Comparison of ENCODE assay signal across 8 mouse cellular contexts in the genomic region with DNA sequence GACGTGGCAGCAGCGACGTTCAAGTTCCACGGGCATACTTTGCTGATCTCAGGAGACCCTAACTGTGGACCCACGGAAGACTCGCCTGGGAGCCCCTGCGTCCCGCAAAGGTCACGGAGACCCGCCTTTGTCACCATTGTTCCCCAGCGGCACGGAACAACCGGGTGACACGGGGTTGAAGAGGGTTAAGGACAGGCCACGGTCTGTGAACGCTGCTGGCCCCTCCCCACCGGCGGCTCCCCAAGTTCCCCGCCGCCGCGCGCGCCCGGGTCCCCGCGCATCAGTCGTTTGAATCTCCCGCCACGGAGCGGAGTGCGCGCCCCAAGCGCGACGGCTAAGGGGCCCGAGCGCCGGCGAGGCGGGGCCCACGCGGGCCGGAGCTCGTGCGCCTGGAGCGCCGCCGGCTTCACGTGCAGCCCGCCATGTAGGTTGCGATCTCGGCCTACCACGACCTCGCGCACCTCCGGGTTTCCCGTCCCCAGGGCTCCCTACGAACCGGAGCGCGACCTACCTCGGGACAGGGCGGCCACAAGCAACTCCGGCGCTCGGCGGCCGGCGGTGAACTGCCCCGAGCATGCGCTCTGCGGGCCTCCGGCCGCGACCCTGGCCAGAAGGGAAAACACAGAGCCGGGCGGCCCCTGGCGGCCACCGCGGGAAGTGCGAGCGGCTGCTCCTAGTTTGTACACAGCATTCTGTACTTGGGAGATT. TPM values are rescaled to one million over a fixed set of nuclear protein-coding genes. Genes with fewer than 3 reads are reported as not detected.
DNase-seq lines count a peak whose midpoint lies in the region; ATAC-seq lines count a peak whose summit lies in the region.

No protein-coding gene starts in this region.

- H3K36me3 ChIP-seq in intestine, embryonic 14.5 days (ENCODE audit: control insufficient read depth, insufficient read depth, low read length) = peaks cover 5% of the 10 kb centered on the region; the same call in 1 of the 2 replicates

- H3K4me1 ChIP-seq in intestine, embryonic 14.5 days (replicated peaks; ENCODE audit: control insufficient read depth, insufficient read depth, low read length) = peaks cover 12% of the 10 kb centered on the region

- peak overlapping the region; percentile 79 for H3K4me3 ChIP-seq in intestine, embryonic 14.5 days (ENCODE audit: low read depth, low read length)

- under 1% methylated on average over 83 of the region's 83 CpGs for WGBS in intestine, embryonic 14.5 days

- H3K9ac ChIP-seq in intestine, embryonic 14.5 days (ENCODE audit: low read length) = peak overlapping the region; percentile 88

- no peaks in the 10 kb centered on the region for H3K27me3 ChIP-seq in intestine, embryonic 14.5 days (replicated peaks; ENCODE audit: control insufficient read depth, insufficient read depth, low read length)

- peak overlapping the region; percentile 67 for H3K27ac ChIP-seq in intestine, embryonic 14.5 days (ENCODE audit: low read depth)

- H3K4me2 ChIP-seq in intestine, embryonic 14.5 days (ENCODE audit: low read length) = peak overlapping the region; percentile 88

- ATAC-seq in intestine, embryonic 14.5 days (replicated peaks; ENCODE audit: low FRiP score, low TSS enrichment, low read depth) = peak; percentile 85
- peak; percentile 46 for ATAC-seq in megakaryocyte-erythroid progenitor cell, adult 5-6 weeks (replicated peaks; ENCODE audit: low FRiP score, low TSS enrichment, poor library complexity, severe bottlenecking)

- intact Hi-C loops in left cerebral cortex, postnatal 14 days (cut with DNase I) = loop anchor here (5.0 kb wide), 1 partner anchor 53 kb away; no protein-coding TSS in a partner anchor

- peak; percentile 96 for DNase-seq in adrenal gland, adult 2 months
- DNase-seq in embryo, embryonic 11 days = peak; percentile 94
- peak; percentile 89 for DNase-seq in gastrocnemius, postnatal 25 days
- DNase-seq in intestine, embryonic 14.5 days (ENCODE audit: low spot score) = peak; percentile 99
- DNase-seq in left cerebral cortex, postnatal 14 days (ENCODE audit: low spot score in 2 of 2) = peak; percentile 94 to 97
- peak; percentile 95 for DNase-seq in right cerebral cortex, postnatal 14 days
- peak; percentile 95 to 96 for DNase-seq in urinary bladder, postnatal 36 days (ENCODE audit: low spot score in 2 of 2)

- H3K9me3 ChIP-seq in intestine, embryonic 14.5 days (ENCODE audit: control insufficient read depth, low read length) = no peaks in the 10 kb centered on the region

RNA-seq across cellular contexts. Expression of gene Rcc1, which starts 8.1 kb away (rescaled TPM):
- 10 to 100 TPM; 12.4 to 16.9 TPM for total RNA-seq in adrenal gland, adult 2 months (2021)
- polyA plus RNA-seq in adrenal gland, adult 2 months (2012; rRNA removed) = 4.3 TPM in 2 replicates
- total RNA-seq in gastrocnemius, postnatal 25 days (2021) = 1 to 10 TPM; 6.5 to 6.6 TPM
- polyA plus RNA-seq in intestine, embryonic 14.5 days (2014; fragmentation: Nextera tagmentation; extraction: Ambion mirVana) = 65.7 and 66.6 TPM in 2 replicates
- 10 to 100 TPM; 13.8 to 14.0 TPM for total RNA-seq in left cerebral cortex, postnatal 14 days (2021)
- 70.1 and 82.4 TPM in 2 replicates for total RNA-seq in megakaryocyte-erythroid progenitor cell, adult 5-6 weeks (2014; fragmentation: Nextera tagmentation)
- total RNA-seq in megakaryocyte-erythroid progenitor cell, adult 5-6 weeks (2017) = 40.0 and 64.8 TPM in 2 replicates

RNA-seq across cellular contexts. Expression of gene Trnau1ap, which starts 16.0 kb away (rescaled TPM):
- 10 to 100 TPM; 31.6 to 36.4 TPM for total RNA-seq in adrenal gland, adult 2 months (2021)
- polyA plus RNA-seq in adrenal gland, adult 2 months (2012; rRNA removed) = 14.9 and 16.5 TPM in 2 replicates
- 10 to 100 TPM in 1 of 2 experiments, 1 to 10 TPM in 1; 9.9 to 10.4 TPM for total RNA-seq in gastrocnemius, postnatal 25 days (2021)
- polyA plus RNA-seq in intestine, embryonic 14.5 days (2014; fragmentation: Nextera tagmentation; extraction: Ambion mirVana) = 72.8 and 75.4 TPM in 2 replicates
- total RNA-seq in left cerebral cortex, postnatal 14 days (2021) = 10 to 100 TPM; 20.1 to 22.1 TPM
- total RNA-seq in megakaryocyte-erythroid progenitor cell, adult 5-6 weeks (2014; fragmentation: Nextera tagmentation) = 42.1 and 56.8 TPM in 2 replicates
- 52.0 and 57.9 TPM in 2 replicates for total RNA-seq in megakaryocyte-erythroid progenitor cell, adult 5-6 weeks (2017)

RNA-seq across cellular contexts. Expression of gene Rab42, which starts 42.1 kb away (rescaled TPM):
- total RNA-seq in adrenal gland, adult 2 months (2021) = 1 to 10 TPM; 1.4 to 3.0 TPM
- 3.2 and 3.3 TPM in 2 replicates for polyA plus RNA-seq in adrenal gland, adult 2 months (2012; rRNA removed)
- total RNA-seq in gastrocnemius, postnatal 25 days (2021) = under 1 TPM in 1 of 2 experiments, not detected in 1; 0.48 TPM
- polyA plus RNA-seq in intestine, embryonic 14.5 days (2014; fragmentation: Nextera tagmentation; extraction: Ambion mirVana) = 1.6 and 1.7 TPM in 2 replicates
- total RNA-seq in left cerebral cortex, postnatal 14 days (2021) = 1 to 10 TPM in 1 of 2 experiments, under 1 TPM in 1; 0.61 to 1.3 TPM
- total RNA-seq in megakaryocyte-erythroid progenitor cell, adult 5-6 weeks (2014; fragmentation: Nextera tagmentation) = not detected in 2 replicates
- total RNA-seq in megakaryocyte-erythroid progenitor cell, adult 5-6 weeks (2017) = not detected in 2 replicates

Comparison
In these comparisons a context has a peak if more than half of its experiments do, and no peak if none do; other contexts are left out.
1. Peak in every context shown above with its lines: DNase-seq, ATAC-seq, H3K4me3 ChIP-seq and H3K27ac ChIP-seq.